Mouse (Mus musculus): ENCODE measurements around the gene Wdr81.
"Not testable (repeated sequence)": the region's sequence is repeated elsewhere in the genome, so short reads cannot be mapped to it uniquely, and the experiment has no call there.

- TF ChIP-seq CTCF (IDR thresholded peaks at IDR 0.05; ENCODE audit: low read depth); EP300 (optimal IDR thresholded peaks at IDR 0.05): not testable (repeated sequence)
These were observed 1.5 kb upstream of the Wdr81 start for GRCm38 (mm10) chr11:75455971-75456370.
